Mouse (Mus musculus) monocyte, adult 5-6 weeks (primary cell): Measurements from ENCODE around the gene Deup1. TPM values are rescaled to one million over a fixed set of nuclear protein-coding genes. Genes with fewer than 3 reads are reported as not detected.

Experiments used
- ATAC-seq: fragments of 153-309, 156-312 bp; replicated peaks from 2 replicates; pipeline ENCODE4 v1.8.0; 2017; ENCODE audit warnings: mild to moderate bottlenecking; ENCODE audit not compliant: low TSS enrichment, insufficient number of reproducible peaks, severe bottlenecking, poor library complexity, low FRiP score
- total RNA-seq: library from RNA; stranded (forward); fragments of 200-1000, 200-491, 200-594 nt; gene quantifications from 3 replicates; pipeline ENCODE4 v1.2.3, GENCODE M21; 2017

Gene Deup1
- total RNA-seq = not detected in 3 replicates

- ATAC-seq = no peak
Observed at GRCm38 (mm10) chr9:15627785-15628287, at the start of gene Deup1. Gene Deup1 (minus strand): TSS chr9:15627933.

GRCm38 (mm10) chr9:15672251-15672650, 44.5 kb upstream of the Deup1 start:
- no peak for ATAC-seq

GRCm38 (mm10) chr9:15670002-15670527, 42.3 kb upstream of the Deup1 start:
- no peak for ATAC-seq

- no peak for ATAC-seq
Observed at GRCm38 (mm10) chr9:15669452-15669851, 41.7 kb upstream of the Deup1 start.

GRCm38 (mm10) chr9:15664606-15665005, 36.9 kb upstream of the Deup1 start:
- no peak for ATAC-seq

- no peak for ATAC-seq
Observed at GRCm38 (mm10) chr9:15659069-15659468, 31.3 kb upstream of the Deup1 start.

GRCm38 (mm10) chr9:15658236-15658785, 30.6 kb upstream of the Deup1 start:
- no peak for ATAC-seq

- no peak for ATAC-seq
Observed at GRCm38 (mm10) chr9:15653036-15653435, 25.3 kb upstream of the Deup1 start.

GRCm38 (mm10) chr9:15649977-15650376, 22.2 kb upstream of the Deup1 start:
- no peak for ATAC-seq

GRCm38 (mm10) chr9:15627384-15627783, 349 bp downstream of the Deup1 start:
- no peak for ATAC-seq

GRCm38 (mm10) chr9:15624739-15625138, 3.0 kb downstream of the Deup1 start:
- ATAC-seq = no peak

GRCm38 (mm10) chr9:15619767-15620166, 8.0 kb downstream of the Deup1 start:
- ATAC-seq = no peak

- ATAC-seq = no peak
Observed at GRCm38 (mm10) chr9:15619020-15619590, 8.6 kb downstream of the Deup1 start.

GRCm38 (mm10) chr9:15617061-15617460, 10.7 kb downstream of the Deup1 start:
- ATAC-seq = no peak

GRCm38 (mm10) chr9:15616471-15616870, 11.3 kb downstream of the Deup1 start:
- ATAC-seq = no peak

GRCm38 (mm10) chr9:15609280-15609930, 18.3 kb downstream of the Deup1 start:
- ATAC-seq = no peak

- ATAC-seq = no peak
Observed at GRCm38 (mm10) chr9:15607601-15608000, 20.1 kb downstream of the Deup1 start.

GRCm38 (mm10) chr9:15603156-15603555, 24.6 kb downstream of the Deup1 start:
- no peak for ATAC-seq

GRCm38 (mm10) chr9:15600859-15601540, 26.7 kb downstream of the Deup1 start:
- ATAC-seq = no peak
